Mouse (Mus musculus): ENCODE measurements around the gene Tmem52b. TPM values are rescaled to one million over a fixed set of nuclear protein-coding genes. Genes with fewer than 3 reads are reported as not detected.
A peak's percentile ranks its signal among the peaks of the same experiment; 100 is the strongest.
"Not testable (repeated sequence)": the region's sequence is repeated elsewhere in the genome, so short reads cannot be mapped to it uniquely, and the experiment has no call there.

The Tmem52b gene
- total RNA-seq (2021): not detected in 2 replicates
- long read RNA-seq, experiment 1: 0 reads
- long read RNA-seq, experiment 2: 0 reads

DNA sequence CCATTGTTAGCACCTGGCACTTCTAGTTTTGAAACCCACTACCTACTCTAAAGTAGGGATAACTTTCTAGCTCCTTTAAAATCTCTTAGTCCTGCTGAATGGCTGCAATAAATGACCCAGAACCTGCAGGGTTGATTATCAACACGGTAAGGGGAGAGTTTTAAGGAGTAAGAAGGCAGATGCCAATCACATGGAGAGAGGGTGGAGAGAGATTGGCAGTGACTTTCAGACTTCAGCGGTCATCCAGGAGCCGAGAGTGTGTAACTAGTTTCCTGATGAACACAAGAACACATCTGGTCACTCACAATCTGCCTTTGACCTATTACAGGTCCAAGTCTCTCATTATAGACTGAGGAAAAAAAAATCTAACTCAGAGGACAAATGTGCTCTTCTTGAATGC is at the start of gene Tmem52b:
Gene Tmem52b, plus strand, starts transcription at position 189 of the 400 bp plus-strand sequence.
- DNase-seq: no peak

DNA sequence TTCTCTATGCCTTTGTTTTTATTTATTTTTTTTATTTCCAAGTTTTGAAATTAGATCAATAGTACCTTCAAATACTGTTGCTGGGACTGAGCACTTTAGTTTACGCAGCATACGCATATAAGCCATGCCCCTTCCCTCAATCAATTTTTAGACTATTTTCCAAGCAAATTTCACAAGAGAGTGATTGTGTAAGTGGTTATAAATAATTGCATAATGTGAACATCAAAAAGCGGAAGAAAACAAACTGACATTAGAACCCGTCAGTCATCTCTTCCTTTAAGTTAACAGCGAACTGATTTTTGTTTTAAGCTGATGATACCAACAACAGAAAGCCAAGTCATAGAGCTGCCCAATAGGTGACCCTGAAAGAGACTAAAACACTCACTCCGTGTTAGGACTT is 41.0 kb upstream of the Tmem52b start:
- DNase-seq: no peak

DNA sequence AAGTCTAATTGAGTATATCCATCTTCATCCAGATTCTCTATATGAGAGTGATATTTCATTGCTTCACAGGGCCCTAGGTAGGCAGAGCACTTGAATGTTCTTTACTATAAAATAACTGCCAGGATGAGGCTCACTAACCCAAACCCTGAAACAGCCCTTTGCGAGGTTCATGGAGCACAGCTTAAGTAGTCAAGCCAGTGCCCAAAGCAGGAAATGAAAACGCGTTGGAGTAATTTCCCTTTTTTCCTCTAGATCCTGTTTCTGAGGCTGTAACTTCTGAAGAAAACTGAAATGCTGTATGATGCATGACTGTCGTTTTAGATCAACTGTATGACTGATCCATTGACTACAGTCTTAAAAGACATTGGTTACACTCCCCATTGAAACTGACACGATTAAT is 39.7 kb upstream of the Tmem52b start:
- DNase-seq: no peak

DNA sequence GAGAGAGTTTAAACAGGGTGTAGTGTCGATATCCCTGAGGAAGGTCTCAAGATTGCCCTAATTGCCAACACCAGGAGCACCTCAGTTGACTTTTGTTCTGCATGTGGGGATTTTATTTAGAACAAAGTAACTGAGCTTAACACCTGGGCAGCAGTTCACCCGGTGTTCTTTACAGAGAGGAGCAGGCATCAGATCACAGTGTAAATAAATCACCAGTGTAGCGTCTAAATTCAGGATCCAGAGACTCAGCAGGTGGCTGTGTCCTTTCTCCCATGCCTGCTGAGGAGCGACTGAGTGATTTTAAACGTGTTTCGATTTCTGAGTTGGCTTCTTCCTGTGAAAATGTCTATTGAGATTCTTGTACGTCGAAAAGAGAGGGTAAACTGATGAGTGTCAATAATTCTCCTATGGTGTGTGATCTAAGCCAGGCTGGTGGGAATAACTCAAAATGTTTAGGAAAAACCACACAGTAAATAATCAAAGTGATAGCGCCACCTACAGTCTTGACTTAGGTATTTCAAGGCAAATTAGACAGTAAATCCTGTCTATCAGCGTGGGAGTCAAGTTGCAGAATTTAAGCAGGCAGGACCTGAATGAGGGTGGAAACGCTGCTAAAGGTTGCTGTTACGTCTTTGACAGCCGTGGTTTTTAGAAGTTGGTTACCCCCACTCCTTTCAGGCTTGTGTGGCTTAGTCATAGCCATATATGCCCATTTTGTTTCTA is 35.8 kb upstream of the Tmem52b start:
- DNase-seq: peak; percentile 17

DNA sequence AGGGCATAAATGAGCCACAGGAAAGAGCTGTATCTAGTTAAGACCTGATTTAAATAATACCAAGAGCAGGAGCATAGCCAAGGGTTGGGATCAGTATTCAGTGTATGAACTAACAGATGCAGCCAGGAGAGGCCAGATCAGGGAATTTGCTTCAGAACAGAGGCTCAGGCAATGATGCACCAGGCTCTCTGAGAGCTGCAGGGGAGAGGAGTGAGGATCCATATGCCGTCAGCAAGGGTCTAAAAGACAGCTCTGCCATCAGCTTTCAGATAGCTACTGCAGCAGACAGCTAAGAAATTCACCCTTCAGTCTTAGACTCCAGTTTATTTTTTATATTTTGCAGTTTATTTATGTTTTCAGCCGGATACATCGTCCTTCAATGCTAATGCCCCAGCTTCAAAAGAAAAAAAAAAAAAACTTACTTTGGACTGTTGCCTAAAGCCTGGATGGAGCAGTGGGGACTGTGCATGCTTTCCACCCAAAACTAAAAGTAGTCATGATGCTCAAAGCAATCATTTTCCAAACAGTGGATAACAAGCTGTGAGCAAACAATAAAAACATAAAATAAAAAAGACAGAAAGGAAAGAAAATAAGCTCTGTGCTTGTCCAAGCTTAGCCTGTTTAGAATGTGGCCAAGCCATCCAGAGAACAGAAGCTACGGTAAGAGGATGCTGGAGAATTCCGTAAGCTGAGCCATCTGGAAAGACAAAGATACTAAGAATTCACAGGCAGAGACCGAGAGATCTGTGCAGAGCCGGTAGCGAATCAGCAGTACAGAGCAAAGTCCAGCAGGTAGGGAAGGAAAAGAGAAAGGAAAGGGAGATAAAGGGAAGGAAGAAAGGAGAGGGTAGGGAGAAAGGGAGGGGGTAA is 32.0 kb upstream of the Tmem52b start:
- no peak for DNase-seq

DNA sequence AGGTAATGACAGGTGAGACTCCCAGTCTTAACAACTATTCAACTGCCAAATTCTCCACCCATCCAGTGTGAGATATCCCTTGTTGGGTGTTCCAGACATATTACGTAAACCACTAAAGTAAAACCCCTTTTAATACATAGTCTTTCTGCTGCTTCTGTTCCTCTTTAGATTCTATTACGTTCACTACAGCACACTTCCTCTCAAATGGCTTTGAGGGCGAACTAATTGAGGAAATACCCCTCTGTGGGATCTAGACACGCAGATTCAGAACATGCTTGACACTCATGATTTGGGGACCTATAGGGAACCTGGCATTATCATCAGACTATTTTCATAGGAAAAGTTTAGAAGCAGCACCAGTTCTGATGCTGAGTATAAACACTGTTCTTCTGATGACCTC is 17.4 kb upstream of the Tmem52b start:
- DNase-seq: no peak

DNA sequence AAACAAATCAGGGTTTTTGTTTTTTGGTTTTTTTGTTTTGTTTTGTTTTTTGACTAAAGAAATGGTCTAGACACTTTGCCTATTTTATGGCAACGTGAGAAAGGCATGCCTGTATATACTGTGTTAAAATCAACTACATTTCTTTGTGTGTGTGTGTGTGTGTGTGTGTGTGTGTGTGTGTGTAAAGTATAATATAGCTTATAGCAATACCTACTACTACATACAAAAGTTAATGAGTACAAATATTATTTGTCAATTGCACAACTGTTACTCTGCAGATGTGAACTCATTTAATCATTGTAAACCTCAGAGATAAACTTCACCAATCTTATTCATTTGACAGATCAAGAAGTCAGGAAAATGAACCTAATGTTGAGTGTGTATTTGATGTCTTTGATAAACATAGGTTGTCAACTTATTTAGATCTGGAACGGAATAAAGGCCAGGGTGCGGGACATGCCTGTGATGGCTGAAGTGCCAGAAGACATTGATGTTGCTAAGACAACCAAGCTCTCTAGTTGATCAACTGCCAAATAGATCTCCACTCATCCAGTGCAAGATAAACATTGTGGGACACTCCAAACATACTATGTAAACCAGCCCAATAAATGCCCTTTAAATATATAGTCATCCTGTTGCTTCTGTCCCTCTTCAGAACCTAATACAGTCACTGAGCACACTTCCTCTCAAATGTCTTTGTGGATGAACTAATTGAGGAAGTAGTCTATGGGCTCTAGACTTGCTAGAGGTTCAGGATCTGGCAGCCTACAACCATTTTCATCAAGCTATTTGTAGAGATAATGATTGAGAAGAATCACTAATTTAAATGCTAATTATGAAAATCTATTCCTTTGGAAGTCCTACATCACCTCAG is 14.8 kb upstream of the Tmem52b start:
- DNase-seq: no peak

DNA sequence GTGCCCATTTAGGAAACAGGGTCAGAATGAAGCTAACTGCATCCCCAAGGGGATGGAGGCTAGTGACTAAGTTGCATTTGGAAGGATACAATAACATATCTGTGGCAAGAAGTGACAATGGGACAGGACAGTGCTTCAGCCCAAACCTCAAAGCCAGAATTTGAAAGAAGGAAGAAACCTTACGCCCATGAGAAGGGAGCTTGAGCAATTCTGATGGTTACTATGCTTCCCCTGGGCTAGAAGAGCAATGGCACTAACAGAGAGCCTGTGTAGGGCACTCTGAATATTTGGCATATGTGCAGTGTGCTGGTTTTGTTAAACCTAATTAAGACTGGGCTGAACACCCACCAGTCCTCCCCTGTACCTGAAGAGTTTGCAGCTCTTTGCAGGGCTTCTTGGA is 12.8 kb upstream of the Tmem52b start:
- not testable (repeated sequence) for DNase-seq

DNA sequence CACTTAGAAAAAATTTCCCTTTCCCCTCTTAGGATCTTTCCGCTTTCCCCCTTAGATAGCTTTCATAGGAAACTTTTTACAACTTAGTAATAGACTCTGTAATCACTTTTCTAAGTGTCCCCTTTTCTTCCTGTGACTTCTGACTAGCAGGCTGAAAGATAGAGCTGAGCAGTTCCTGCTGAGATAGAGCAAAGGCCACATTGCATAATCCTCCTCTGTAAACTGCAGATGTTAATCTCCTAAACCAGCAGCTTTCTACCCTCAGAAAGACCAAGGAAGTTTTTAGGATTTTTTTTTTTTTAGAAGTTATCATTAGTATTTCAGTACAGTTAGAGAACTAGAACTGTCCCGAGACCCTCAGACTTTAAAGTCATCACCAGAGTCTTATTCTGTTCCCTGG is 8.9 kb upstream of the Tmem52b start:
- no peak for DNase-seq

DNA sequence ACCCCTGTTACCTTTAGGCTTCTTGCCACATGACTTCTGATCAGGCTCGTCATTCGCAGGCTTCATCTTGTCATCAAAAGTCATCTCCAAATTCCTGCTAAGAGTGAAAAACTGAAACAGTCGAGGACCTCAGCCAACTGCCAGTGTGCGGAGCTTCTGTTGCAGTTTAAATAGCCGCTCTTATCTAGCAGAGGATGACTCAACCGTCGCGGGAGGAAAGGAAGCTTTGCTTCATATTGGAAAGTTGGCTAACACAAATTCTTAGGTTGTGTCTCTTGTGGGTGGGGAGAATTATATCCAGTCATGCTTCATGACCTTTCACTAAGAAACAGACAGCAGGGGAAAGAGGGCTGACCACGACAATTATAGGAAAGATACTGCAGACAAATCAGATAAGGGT is 5.3 kb upstream of the Tmem52b start, which contains the start of gene Olr1:
Gene Olr1, minus strand, starts transcription at position 142 of the 400 bp plus-strand sequence.
- peak; percentile 23 for DNase-seq

DNA sequence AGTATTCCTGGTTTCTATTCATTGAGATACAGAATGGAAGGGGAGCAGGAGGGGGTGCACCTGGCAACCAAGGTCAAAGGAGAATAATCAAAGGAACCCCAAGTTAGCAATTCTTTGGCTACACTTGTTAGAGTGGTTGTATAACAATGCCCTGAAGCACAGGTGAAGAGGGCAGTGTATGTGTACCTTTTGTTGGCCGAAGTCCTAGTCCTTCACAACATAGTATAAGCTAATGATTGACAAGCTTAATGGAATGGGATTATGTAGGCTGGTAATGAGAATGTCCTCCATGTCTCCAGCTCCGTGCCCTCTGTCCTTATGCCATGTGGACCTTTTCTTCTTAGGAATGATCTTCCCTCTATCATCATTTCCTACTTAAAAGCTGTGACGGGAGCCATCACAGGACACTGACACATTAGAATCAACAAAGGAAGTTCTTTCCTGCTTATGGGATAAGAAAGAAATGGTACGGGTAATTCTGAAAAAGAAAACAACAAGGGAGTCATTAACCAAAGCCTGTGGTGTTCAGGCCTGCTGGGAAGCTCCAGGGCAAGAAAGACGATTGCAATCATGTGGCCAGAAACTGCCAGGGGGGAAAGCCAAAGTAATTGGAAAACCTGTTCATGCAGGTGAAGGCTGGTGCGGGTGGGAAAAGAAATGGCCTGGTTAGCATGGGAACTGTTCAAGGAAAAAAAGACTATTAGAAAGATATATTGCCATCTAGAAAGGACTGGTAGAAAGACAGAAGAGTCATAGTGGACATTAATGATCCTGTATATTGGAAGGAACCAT is 2.0 kb upstream of the Tmem52b start:
- no peak for DNase-seq

DNA sequence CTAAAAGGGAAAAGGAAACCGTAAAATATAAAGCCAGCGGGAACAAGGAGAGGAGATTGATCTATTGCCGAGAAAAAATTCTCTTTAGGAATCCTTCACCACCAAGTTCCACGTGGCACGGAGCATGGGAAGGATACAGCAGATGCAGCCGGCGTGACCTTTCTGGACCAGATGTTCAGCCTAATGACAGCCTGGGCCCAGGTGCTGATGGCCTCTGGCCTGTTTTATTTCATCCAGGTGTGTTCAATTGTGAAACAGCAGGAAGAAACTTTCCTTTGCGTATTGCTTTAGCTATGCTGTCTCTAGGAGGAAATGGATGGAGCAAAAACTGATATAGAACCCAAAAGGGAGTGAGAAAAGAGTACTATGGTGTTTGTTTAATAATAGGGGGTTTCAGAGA is 513 bp downstream of the Tmem52b start:
- DNase-seq: no peak

DNA sequence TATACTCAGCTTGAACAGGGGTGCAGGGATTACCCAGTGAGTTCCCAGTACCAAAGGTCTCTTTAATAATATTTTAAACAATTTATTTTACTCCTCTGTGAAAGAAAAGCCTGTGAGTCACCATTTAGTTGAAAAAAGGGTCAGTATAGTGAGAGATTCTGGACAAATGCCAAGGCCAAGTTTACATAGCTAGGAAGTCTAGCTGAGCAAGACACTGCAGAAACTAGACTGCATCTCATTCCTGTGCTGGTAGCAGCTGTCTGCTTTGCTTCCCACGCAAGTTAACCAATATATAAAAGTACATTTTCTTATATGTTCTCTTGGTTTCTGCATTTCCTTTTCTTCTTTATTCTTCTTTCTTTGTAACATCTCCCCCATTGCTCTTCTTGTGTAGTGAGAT is 1.1 kb downstream of the Tmem52b start:
- DNase-seq: no peak

DNA sequence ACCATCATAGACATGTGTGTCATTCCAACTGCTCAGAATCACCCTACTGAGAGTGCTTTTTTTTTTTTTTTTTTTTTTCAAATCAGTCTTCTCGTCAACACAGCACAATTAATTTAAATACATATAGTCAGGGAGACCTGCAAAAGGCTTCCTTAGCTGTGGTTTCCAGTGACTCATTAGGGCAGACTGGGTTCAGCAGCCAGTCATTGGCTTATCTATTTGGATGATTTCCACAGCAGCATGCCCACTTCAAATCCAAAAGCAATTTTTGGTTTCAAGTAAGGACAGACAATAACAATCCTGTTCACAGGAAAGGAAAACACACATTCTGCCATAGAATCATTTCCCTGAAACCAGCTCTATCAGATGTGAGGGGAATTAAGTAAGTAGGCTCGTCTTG is 2.0 kb downstream of the Tmem52b start:
- DNase-seq: no peak

DNA sequence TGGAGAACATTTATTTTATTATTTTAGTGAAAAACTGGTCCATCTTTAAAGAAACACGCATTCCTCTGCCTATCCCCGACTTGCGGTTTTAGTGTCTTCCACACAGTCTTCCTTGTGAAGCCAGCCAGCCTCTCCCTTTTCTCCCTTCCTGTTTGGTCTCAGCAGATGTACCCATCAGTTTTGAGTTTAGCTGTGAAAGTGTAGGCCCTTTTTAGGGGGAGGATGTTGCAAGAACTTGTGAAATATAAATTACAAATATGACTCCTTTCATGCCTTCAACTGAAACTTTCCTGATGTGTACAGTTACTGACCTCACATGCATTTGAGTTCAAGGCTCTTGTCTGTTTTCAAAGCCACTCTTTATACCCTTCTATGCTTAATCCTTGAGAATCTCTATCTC is 2.7 kb downstream of the Tmem52b start:
- no peak for DNase-seq

DNA sequence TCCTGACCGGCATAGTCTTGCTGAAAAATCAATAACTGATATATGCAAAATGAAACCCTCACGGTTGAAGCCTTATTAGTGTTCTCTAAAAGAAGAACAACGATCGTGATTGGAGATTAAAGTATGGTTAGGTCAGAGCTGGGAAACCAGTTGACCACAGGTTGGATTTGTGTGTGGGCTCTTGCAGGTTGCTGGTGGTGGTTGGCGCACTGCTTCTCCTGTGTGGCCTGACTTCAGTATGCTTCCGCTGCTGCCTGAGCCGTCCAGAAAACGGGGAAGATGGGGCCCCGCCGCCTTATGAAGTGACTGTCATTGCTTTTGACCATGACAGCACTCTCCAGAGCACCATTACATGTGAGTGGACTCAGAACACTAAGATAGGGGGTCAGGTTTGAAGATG is 4.0 kb downstream of the Tmem52b start:
- DNase-seq: no peak

DNA sequence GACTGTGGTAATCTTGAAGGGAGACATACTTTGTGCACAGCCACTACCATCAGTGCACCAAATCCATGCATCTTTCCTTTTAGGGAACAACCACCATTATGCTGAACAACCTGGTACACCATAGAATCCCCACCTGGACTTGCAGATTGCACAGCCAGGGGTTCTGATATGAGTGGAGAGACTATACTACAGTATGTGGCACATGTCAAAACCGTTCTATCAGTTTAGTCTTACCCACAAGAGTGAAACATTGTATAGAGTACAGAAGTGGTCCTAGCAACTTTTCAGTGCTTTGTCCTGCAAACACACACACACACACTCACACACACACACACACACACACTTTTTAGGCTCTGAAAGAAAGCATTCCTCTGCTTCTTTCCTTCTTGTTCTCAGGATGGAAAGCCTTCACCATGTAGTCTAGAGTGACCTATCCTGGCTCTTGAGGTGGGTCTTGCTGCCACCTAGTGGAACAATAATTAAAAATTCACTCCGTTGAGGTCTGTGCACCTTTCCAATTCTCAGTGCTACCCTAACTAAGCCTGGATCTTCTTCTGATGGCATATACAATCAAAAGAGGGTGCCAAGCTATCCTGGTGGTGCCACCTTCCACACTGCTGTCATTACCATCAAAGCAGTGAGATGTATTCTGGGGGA is 5.5 kb downstream of the Tmem52b start:
- peak; percentile 38 for DNase-seq

DNA sequence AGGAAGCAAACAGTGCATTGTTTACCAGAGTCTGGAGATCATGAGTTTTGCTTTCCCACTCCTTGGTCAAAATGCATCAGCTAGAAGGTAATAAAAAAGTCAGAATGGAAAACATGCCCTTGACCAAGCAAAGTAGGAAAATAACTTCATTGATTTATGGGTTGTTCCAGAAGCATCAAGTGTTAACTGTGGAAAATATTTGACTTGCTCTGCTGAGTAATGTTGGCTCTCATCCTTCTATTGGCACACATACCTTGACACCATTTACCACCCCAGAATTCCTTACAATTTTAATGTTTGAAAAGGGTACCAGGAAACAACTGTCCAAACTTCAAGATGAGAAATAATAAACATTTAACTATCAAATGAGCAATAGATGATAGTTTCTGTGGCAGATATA is 13.7 kb downstream of the Tmem52b start:
- DNase-seq: no peak

DNA sequence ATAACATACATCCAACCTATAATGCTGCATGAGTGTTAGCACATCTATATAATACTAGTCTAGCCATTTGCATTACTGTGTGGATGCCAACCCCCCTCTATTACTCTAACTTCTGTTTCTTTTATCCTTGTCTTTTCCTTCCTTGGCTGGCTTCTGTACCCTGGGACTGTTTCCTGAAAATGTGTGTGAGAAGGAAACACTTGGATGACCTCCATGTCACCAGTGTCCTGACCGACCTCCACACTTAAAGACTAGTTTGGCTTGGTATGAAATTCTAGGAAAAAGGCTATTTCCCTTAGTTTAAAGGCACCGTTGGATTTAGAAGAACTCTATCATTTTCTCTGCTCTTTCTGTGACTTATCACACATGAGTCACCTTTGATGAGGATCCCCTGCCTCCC is 15.1 kb downstream of the Tmem52b start:
- DNase-seq: no peak

DNA sequence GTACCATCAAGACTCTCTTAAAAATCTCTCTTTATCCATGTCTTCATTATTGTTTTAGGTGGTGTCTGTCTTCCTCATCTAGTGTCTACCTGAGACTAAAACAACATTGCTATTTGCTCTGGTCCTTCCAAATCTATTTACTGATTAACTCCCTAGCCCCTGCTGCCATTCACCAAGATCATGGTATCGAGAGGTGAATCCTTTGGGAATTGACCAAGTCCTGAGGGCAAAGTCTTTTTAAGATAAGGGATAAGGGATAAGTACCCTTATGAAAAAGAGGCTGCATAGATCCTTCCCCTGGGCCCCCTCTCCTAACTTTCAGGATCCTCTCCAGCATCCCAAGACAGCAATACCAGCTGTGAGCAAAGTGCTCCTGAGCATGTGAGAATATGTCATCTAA is 17.2 kb downstream of the Tmem52b start:
- no peak for DNase-seq

DNA sequence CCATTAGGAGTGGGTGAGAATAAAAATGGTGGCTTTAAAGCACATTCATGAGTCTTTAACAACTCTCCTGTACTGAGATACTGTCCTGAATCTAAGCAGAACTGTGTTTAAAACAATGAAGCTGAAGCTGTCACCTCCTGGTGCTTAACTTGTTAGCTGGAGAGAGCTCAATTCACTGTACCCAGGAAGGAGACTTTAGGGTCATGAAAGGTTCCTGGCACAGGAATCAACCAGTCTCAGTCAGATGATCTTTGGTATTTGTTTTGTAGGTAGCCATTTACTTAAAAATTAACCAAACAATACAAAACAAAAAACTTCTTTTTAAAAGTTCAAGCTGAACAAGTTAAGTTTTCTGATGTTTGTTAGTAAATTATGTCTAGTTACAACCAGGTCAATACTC is 17.9 kb downstream of the Tmem52b start:
- no peak for DNase-seq

Data from adrenal gland, postnatal 14 days (tissue).